Mouse (Mus musculus) ovary, postnatal 10 days (tissue): ENCODE results near the gene Bpifb2.
A peak's percentile ranks its signal among the peaks of the same experiment; 100 is the strongest.

ENCODE experiments used
- DNase-seq: peaks from one replicate; pipeline ENCODE4 v3.0.0; 2022; ENCODE audit warnings: low spot score

Gene Bpifb2

GRCm38 (mm10) chr2:153931125-153931524, 56.3 kb downstream of the Bpifb2 start:
- no peak for DNase-seq

DNA sequence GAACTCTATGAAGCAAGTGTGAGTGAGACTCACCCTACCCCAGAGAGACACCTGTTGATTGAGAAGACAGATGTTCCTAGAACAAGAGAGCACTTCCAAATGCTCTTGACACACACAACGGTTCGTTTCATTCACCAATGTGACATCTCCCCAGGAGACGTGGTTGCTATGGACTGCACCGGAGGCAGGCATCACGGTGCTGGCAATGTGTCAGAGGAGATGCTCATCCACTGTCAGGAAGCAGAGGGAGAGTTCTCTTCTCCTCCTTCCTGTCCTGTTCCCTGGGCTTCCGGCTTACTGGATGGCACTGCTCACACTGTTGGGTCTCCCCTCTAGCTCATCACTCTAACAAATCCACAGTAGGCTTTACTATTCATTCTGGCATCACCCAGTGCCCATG, 58.5 kb downstream of the Bpifb2 start:
- no peak for DNase-seq

DNA sequence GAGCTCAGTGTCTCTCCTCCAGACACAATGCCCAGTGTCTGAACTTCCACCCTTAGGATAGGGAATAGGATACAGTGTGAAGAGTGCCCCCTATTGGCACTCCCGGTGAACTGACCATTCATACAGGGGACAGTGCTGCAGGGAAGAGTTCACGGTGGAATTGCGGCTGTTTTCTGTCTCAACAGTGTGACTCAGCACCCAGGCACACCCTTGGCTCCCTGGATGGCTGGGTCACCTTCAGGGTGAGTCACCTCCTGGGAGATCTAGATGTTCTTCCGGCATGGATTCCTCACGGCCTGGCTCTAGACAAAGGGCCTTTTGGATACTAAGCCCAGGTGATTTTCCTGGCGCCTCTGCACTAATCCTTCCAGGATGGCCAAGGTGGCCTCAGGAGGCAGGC, 60.5 kb downstream of the Bpifb2 start:
- no peak for DNase-seq

DNA sequence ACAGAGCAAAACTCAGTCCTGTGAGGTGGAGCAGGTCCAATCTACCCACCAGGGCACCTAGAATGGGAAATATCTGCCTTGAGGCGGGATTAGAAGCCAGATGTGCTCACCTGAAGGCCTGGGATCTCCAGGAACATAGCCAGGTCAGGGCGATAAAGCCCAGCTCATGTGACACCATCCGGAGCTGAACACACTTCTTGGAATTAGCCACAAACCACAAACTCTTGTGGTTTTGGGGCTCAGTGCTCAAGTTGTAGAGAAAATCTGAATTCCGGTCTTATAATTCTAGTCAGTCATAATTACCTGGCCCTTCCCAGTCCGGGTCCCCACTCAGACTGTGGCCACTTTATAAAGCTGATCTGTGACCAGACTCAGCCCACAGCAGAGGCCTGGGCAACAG, 63.0 kb downstream of the Bpifb2 start, which contains the start of gene Bpifb4:
Gene Bpifb4, plus strand, starts transcription at position 370 of the 400 bp plus-strand sequence.
- DNase-seq: no peak

- peak; percentile 6 for DNase-seq
Observed at GRCm38 (mm10) chr2:153943537-153943936, 68.7 kb downstream of the Bpifb2 start.

DNA sequence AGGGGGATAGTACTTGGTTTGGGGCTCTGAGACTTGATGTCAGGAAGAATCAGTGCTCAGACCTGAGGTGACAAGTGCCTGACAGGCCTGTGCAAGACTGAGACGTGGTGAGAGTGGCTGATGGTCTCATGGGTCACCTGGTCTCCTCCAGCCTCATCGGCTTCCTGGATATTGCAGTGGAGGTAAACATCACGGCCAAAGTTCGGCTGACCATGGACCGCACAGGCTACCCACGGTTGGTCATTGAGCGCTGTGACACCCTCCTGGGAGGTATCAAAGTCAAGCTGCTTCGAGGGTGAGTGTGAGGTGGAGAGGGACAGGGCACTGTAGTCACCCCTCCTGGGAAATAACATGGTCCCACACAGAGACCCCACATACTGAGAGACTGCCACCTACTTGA, 69.7 kb downstream of the Bpifb2 start:
- DNase-seq: no peak
